Mouse (Mus musculus): ENCODE data around the gene Dnajb14.
A peak's percentile ranks its signal among the peaks of the same experiment; 100 is the strongest.
"Not testable (repeated sequence)": the region's sequence is repeated elsewhere in the genome, so short reads cannot be mapped to it uniquely, and the experiment has no call there.

Gene Dnajb14

DNA sequence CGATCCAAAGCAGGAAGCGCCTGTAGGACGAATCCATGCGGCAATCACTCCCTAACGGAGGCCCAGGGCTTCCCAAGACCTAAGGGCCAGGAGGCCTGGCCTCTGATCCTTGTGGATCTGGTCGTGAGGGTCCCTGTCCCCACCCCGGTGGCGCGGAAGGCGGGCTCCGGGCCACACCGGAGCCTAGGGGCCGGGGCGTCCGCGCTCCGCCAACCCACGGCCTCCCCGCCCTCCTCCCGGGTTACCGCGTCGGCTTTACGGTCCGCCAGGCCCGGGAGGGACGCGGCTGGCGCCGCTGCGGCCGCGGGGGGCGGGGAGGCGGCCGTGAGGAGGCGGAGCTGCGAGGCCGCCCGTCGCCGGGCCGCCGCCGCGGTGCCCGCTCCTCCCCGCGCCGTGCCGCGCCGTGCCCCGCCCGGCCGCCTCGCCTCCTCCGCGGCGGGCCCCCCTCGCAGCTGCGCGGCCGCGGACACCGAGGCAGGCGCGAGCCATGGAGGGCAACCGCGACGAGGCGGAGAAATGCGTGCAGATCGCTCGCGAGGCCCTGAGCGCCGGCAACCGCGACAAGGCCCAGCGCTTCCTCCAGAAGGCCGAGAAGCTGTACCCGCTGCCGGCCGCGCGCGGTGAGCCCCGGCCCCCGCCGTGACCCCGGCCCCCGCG is at the start of gene Dnajb14:
Gene Dnajb14, plus strand, starts transcription at position 239 of the 657 bp plus-strand sequence.
- peak; percentile 34 to 57 for DNase-seq (ENCODE audit: low spot score in 2 of 2)

DNA sequence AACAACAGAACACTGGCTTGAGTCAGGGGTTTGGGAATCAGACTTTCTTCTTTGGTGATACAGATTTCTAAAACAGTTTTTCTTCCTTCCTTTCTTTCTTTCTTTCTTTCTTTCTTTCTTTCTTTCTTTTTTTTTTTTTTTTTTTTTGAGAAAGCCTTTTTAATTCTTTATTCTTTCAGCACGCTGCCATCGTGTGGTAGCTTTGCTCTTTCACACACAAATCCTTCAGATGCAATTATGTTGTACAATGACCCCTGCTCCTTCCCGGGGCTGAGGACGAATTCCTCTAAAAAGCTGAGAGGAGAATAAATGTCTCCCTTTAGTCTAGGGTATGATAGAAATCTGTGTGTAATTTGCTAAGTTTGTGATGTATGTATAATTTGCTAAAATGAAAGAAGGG is 48.8 kb upstream of the Dnajb14 start:
- DNase-seq (ENCODE audit: low spot score in 2 of 2), result no peak

DNA sequence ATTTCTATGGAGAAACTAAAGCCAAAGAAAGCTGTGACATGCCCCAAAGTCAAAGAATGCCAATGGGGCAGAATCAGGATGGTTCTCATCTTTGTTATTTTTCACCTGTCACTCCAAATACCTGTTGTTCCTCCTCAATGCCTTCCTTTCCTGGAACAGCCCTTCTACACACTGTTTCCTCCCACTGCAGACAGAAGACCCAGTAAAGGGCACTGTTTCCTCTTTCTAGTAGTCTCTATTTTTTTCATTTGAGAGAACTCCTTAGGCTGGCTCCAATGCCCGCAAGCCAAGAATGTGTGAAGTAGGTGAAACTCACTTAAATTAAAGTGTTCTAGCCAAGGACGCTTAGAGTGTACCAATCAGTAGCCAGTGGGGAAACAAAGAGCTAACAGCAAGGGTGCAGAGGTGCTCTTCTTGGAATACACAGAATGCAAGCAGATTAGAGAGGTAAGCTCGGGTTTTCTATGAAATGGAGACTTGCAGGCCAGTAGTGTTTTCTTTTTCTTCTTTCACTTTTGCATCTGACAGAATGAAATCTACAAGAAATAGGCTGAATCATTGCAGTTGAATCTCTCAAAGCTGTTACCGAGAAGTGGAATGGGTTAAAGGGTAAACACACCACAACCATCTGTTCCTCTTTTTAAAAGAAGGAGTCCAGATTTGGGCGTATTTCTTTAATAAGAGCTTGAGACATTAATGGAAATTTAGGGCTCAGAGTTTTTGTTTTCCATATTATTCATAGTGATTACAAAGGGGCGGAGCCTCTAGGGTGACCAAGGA is 46.6 kb upstream of the Dnajb14 start:
- no peak for DNase-seq (ENCODE audit: low spot score in 2 of 2)

DNA sequence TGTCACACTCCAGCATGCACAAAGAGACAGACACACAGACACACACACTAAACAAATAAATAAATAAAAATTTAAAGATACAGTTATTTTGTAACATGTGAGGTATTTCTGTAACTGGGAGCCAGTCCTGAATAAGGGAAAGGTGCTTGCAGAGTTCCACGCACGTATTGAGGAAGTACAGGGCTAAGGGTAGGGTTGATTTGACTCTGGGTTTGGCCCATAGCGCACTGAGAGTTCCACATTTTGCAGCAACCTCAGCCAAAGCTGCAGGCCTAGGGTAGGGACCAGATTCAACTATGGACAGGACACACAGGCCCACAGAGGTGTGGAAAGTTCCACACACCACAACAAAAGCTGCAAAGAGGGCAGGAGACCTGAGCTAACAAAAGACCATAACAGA is 44.2 kb upstream of the Dnajb14 start:
- no peak for DNase-seq (ENCODE audit: low spot score in 2 of 2)

DNA sequence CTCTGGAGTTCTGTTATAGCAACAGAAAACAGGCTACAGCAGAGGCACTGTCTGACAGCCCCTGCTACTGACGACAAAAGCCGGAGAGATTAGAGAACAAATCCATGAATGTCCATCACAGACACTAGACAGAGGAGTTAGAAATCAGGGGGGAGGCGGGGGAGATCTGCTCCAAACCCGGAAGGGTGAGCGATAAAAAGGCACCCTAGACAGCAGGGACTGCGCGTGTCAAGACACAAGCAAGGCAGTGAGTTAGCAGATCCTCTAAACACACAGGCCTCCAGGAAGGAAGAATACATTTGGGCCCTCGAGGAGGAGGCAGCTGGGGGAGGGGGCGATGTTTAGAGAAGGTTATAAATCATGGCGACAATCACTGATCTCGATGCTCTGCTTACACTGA is 39.8 kb upstream of the Dnajb14 start:
- DNase-seq (ENCODE audit: low spot score in 2 of 2), result no peak

DNA sequence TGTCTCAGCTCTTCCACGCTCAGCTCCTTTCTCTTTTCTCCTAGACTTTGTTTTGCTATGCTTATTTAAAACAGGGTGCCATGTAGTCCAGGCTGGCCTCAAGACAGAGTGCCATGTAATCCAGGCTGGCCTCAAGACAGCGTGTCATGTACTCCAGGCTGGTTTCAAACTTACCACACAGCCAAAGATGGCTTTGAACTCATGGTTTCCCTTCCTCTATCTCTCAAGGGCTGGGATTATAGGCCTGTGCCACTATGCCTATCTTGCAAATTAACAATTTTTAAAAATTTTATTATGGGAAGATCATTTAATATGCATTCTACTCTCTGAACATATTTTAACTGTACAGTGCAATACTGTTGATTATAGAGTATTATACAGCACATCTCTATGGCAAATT is 36.3 kb upstream of the Dnajb14 start:
- DNase-seq (ENCODE audit: low spot score in 2 of 2), result no peak

DNA sequence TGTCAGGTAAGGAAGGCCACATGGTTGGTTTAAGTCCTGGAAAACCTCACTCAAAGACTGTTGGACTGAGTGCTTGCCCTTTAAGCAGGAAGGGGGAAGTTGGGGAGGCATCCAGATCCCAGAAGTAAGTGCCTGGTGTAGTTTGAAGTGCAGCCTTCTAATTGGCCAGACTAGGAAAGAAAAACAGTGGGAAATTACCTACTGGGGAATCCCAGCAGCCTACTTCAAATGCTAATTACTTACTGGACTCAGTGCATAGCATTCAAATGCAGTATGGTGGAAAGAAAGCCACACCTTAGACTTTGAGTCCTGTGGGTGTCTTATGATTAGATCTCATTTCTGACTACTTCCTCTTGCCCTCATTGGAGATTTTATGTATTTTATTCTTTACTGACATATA is 34.3 kb upstream of the Dnajb14 start:
- no peak for DNase-seq (ENCODE audit: low spot score in 2 of 2)

DNA sequence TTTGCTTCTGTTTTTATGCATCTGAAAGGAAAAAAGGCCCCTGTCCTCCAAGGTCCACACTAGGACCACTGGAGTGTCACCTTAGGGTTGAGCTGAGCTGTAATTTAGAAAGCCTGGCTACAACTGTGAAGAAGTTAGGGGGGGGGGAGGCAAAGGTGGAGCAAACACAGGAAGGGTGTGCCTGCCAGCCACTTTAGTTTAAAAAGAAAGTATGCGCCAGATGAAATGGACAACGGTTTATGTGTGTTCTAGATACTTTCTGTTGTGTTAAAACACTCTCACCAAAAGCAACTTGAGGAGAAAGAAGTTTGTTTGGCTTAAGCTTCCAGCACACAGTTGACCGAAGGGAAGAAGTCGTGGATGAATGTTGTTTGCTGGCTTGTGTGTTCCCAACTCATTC is 33.8 kb upstream of the Dnajb14 start:
- no peak for DNase-seq (ENCODE audit: low spot score in 2 of 2)

DNA sequence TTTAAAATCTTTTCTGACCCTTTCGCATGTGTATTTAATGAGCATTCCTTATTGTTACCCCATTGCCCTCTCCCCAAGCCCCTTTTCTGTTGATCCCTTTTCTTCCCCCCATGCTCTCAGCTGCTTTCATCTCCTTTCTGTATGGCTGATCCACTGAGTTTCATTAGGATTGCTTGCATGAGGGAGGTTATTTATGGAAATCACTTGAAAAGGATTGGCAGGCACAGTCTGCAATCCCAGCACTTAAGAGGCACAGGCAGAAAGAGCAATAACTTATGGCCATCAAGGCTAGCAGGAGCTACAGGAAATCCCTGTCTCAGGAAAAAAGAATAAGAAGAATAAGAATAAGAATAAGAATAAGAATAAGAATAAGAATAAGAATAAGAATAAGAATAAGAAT is 30.9 kb upstream of the Dnajb14 start:
- DNase-seq (ENCODE audit: low spot score in 2 of 2), result no peak

DNA sequence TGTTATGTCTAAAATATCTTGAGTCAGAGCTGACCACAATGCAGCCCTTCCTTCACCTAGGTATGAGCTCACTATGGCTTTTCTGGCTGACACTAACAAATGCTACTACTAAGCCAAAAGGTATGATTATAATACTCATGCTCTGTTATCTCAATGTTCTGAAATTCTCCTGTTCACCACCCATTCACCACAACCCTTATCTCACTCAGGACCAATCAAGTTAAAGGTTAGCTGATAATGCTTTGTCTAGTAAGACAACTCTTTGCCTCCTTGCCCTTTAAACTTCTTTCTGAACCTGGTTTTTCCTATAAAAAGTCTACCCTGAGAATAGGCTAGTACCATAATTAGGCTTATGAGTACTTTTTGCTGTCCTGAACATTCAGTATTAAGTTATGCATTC is 29.3 kb upstream of the Dnajb14 start:
- no peak for DNase-seq (ENCODE audit: low spot score in 2 of 2)

DNA sequence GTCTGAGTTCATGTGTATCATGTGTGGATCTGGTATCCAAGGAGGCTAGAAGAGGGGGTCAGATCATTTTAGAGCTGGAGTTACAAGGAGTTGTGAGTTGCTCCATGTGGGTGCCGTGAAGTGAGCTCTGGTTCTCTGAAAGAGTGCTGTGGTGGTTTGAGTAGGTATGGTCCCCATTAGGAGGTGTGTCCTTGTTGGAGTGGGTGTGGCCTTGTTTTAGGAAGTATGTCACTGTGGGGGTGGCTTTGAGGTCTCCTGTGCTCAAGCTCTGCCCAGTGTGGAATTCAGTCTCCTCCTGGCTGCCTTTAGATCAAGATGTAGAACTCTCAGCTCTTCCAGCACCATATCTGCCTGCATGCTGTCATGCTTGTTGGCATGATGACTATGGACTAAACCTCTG is 24.5 kb upstream of the Dnajb14 start:
- DNase-seq (ENCODE audit: low spot score in 2 of 2), result no peak

DNA sequence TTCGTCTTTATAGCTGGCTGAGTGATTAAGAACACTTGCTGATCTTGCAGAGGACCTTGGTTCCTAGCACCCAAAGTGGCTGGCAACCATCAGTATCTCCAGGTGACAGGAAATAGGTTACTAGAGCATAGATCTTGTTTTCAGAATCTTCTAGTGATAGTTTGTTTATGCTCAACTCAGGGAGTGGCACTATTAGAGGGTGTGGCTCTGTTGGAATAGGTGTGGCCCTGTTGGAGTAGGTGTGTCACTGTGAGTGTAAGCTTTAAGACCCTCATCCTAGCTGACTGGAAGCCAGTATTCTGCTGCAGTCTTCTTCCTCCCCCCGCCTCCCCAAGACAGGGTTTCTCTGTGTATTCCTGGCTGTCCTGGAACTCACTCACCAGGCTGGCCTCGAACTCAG is 23.2 kb upstream of the Dnajb14 start:
- DNase-seq (ENCODE audit: low spot score in 2 of 2), result no peak

DNA sequence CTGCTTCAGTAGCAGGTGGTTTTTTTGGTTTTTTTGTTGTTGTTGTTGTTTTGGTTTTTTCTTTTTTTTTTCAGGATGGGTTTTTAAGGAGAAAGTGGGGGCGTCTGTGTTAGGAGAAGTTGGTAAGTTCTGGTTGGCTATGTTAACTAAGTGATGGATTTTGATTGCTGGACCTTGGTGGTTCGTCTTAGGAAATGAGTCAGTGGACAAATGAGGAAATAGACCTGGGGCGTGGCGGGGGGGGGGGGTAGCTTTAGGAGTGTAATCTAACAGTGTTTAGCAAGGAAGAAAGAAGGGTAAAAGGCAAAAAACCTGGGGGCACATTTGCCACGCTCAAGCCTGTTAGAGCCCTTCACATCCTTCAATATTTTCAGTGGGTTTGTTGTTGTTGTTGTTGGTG is 20.9 kb upstream of the Dnajb14 start:
- DNase-seq (ENCODE audit: low spot score in 2 of 2), result no peak

DNA sequence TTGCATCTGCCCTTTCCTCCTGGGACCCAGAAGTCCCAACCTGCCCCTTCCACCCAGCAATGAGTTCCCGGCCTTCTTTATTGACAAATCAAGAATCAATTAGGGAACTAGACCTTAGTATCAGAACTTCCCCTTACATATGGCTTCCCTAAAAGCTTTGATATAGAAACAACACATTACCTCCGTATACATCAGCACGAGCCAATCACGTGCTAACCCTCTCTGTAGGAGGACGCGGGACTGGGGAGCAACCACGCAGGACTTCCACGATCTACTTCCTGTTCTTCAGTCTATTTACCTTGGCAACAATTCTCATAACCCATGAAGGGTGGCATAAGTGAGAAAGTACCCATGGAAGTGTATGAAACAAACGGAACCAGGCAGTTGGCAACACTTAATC is 19.1 kb upstream of the Dnajb14 start:
- DNase-seq (ENCODE audit: low spot score in 2 of 2), result no peak

DNA sequence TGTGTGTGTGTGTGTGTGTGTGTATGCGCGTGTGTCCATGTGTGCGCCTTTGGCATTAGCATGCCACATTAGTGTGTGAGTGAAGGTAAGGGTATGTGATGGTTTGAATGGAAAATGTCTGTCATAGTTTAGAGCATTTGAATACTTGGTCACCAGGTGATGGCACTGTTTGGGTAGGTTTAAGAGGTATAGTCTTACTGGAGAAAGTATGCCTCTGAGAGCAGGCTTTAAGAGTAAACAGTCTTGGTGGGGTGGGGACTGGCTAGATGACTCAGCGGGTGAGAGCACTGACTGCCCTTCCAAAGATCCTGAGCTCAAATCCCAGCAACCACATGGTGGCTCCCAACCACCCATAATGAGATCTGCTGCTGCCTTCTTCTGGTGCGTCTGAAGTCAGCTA is 17.8 kb upstream of the Dnajb14 start:
- DNase-seq (ENCODE audit: low spot score in 2 of 2), result no peak

DNA sequence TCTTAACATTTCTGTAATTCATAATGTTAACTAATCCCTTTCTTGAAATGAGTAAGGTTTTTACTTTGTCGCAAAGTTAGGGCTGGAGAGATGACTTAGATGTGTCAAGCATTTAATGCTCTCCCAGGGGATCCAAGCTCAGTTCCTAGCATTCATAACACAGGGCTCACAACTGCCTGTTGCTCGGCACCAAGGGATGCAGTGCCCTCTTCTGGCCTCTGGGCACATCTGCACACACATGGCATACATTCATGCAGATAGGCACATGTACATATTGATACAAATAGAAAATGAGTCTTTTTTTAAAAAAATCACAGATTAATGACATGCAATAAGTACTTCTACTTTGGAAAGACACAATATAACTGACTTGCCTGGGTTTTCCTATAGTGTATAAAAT is 16.3 kb upstream of the Dnajb14 start:
- DNase-seq (ENCODE audit: low spot score in 2 of 2), result no peak

DNA sequence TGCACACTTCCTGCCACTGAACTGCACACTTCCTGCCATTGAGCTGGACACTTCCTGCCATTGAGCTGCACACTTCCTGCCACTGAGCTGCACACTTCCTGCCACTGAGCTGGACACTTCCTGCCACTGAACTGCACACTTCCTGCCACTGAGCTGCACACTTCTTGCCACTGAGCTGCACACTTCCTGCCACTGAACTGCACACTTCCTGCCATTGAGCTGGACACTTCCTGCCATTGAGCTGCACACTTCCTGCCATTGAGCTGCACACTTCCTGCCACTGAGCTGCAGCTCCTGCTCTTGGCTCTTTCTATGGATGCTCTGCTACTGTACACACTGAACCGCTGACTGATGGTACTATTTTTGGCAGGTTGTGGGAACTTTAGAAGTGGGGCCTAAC is 14.5 kb upstream of the Dnajb14 start:
- not testable (repeated sequence) for DNase-seq (ENCODE audit: low spot score in 2 of 2)

DNA sequence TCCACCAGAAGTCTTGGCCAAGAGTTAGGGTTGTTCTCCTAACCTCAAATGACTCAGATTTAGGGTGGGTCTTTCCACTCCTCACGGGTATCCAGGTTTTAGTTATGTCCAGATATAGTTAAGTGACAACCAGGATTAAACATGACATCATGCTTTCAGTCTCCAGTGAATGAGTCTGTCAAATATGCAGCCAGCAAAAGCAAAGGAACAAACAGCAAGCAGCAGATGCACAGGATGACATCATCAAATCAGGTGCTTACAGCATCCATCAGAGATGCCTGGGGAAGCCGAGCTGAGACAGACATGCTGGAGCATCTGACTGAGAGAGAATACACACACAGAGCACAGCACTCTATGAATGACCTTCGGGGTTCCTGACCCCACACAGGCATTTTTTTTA is 12.1 kb upstream of the Dnajb14 start:
- DNase-seq (ENCODE audit: low spot score in 2 of 2), result no peak

DNA sequence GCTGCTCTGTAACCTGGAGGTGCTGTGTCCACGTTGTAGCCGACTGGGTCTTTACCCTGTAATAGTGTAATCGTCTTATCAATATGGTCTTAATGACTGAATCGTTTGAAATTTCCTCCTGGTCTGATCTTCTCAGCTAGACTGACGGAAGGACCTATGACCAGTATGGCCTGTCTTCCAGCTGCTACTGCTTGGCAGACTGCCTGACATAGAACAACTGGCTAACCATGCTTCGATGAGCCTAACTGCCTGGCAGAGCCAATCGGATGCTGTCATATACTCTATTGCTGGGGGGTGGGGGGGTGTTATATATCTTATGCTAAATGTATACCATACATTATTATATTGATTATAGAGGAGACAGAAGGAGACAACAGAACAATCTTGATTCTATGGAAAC is 11.4 kb upstream of the Dnajb14 start:
- DNase-seq (ENCODE audit: low spot score in 2 of 2), result no peak

DNA sequence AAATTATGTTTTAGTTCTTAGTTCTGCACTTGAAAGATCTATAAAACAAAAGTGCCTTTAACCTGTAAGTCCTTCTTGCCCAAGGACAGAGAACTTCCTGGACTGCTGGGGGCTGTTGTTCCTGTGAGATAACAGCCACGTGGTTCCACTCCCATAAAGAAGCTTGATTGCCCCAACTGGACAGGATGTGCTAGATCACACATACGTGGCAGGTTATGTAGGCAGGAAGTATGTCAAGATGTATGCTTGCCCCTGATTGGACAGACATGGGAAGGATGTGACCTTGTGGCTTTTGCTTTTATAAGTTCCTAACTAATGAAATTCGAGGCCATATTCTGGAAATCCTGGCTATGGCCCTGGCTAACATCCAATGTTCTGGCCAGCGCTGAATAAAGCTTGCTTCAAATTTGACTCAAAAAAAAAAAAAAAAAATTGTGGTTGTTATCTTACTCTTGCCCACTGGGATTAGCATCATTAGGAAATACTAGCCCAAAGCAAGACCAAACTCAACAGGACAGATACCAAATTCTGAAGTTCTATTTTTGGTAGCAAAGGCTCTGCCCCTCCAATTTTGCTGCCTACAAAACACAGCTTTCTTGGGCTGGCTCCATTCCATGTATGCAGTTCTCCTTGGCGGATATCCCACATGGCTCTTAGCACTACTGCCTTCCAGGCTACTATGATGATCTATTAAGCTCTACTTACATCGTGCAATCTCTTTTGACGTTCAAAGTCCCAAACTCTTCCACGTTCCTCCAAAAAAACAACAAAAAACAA is 6.9 kb upstream of the Dnajb14 start:
- DNase-seq (ENCODE audit: low spot score in 2 of 2), result no peak

DNA sequence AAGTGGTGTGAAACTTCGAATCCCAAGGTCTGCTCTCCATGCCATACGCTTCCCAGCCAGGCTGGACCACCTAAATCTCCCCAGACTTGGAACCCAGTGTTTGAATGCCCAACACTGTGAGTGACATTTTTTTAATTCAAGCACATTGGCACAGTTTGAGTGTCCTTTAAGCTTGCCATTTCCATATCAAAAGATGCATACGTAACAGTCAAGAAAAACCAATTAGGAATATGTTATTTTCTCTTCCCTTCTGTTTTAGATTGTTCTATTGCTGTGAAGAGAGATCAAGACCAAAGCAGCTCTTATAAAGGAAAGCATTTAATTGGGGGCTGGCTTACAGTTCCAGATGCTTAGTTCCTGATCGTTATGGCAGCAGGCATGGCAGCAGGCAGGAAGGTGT is 6.0 kb upstream of the Dnajb14 start:
- DNase-seq (ENCODE audit: low spot score in 2 of 2), result no peak

DNA sequence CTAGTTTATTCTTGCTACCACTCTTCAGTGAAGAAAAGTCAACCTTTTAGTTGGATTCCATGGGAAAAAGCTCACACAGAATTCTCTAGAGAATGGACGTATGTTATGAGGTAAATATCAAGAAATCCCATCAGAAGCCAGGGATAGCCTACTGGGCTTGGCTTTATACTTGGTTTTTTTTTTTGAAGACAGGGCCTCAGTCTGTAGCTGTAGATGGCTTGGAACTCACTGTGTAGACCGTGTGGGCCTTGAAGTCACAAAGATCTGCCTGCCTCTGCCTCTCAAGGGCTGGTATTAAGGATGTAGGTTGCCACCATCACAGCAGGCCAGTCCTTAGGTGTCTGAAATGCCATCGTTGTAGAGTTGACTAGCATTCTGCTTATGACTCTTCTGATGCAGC is 4.9 kb upstream of the Dnajb14 start:
- DNase-seq (ENCODE audit: low spot score in 2 of 2), result no peak

All from urinary bladder, adult 18-20 months (tissue).